In genomic region chr11:80391407-80392120, GRCm38 (mm10) we compare ENCODE assay signal across 27 mouse cellular contexts. TPM values are rescaled to one million over a fixed set of nuclear protein-coding genes. Genes with fewer than 3 reads are reported as not detected.
A peak's percentile ranks its signal among the peaks of the same experiment; 100 is the strongest.
DNase-seq lines count a peak whose midpoint lies in the region; TF ChIP-seq lines count a peak whose summit lies in the region.
"Had no signal": no experiment of that assay in that cellular context is flagged by ENCODE, and none has a peak within 500 bp of the region (broad histone marks: within the 10 kb centered on the region; RNA-seq: fewer than 3 reads in every experiment).

No protein-coding gene starts in this region.

- H3K27ac ChIP-seq in MEL (ENCODE audit: control insufficient read depth, low read depth, low read length), result no peak overlapping the region
- H3K27ac ChIP-seq: embryonic facial prominence, embryonic 10.5 days; embryonic facial prominence, embryonic 13.5 days; forebrain, embryonic 12.5 days; gastrocnemius, adult 2 months; heart, embryonic 15.5 days; hindbrain, embryonic 14.5 days; hindbrain, postnatal 0 days had no signal

- DNase-seq in cerebellum, postnatal 10 days, result peak; percentile 22 to 45
- DNase-seq in cerebellum, adult 11 months, result no peak
- DNase-seq in heart, adult 11 months, result peak; percentile 68
- DNase-seq in heart, postnatal 14 days, result no peak
- no peak for DNase-seq in MEL (ENCODE audit: low read depth, low spot score)
- no peak for DNase-seq in urinary bladder, postnatal 4 days (ENCODE audit: low spot score in 2 of 2)
- DNase-seq: adrenal gland, adult 2 months; adrenal gland, postnatal 14 days; B cell, adult 2 months; embryo, embryonic 11 days; forebrain, postnatal 0 days; gastrocnemius, adult 2 months; gastrocnemius, postnatal 14 days; heart, adult 18-20 months; heart, postnatal 10 days; heart, postnatal 4 days; kidney, adult 18-20 months had no signal

- no peaks in the 10 kb centered on the region for H3K27me3 ChIP-seq in MEL (ENCODE audit: control insufficient read depth in 1 of 2, insufficient read depth in 2 of 2, low read length in 2 of 2)
- H3K27me3 ChIP-seq: CH12.LX; embryonic facial prominence, embryonic 13.5 days; forebrain, embryonic 12.5 days; heart, embryonic 12.5 days; heart, embryonic 15.5 days had no signal

- 0 out of 4 replicates have a peak, but pooled peaks of 1 of the 2 experiments have one; percentile 24 for TF ChIP-seq EP300 in MEL (IDR thresholded peaks at IDR 0.05; ENCODE audit: low read depth in 1 of 2, low read length in 2 of 2)

- peaks cover 74 to 94% of the 10 kb centered on the region in 2 experiments for H3K36me3 ChIP-seq in MEL (ENCODE audit: control insufficient read depth in 1 of 2, insufficient read depth in 2 of 2, low read length in 2 of 2)

- H3K4me3 ChIP-seq in MEL (ENCODE audit: control insufficient read depth in 1 of 2, insufficient read depth in 1 of 2, low read depth in 2 of 2, low read length in 2 of 2), result no peak overlapping the region
- H3K4me3 ChIP-seq: embryonic facial prominence, embryonic 10.5 days; embryonic facial prominence, embryonic 13.5 days; erythroblast, embryonic 14.5 days; forebrain, embryonic 12.5 days; gastrocnemius, adult 2 months; heart, embryonic 12.5 days; heart, embryonic 15.5 days had no signal

- H3K9ac ChIP-seq in MEL (ENCODE audit: control insufficient read depth, low read depth, low read length, poor library complexity, severe bottlenecking), result no peak overlapping the region
- H3K9ac ChIP-seq: embryonic facial prominence, embryonic 13.5 days; forebrain, embryonic 12.5 days; forebrain, postnatal 0 days; heart, embryonic 12.5 days; heart, embryonic 15.5 days; hindbrain, embryonic 14.5 days had no signal

- intact Hi-C loops in heart, postnatal 14 days (cut with DNase I), result no loop called here

- TF ChIP-seq RAD21 in MEL (IDR thresholded peaks at IDR 0.05; ENCODE audit: low read depth, low read length), result no peak

- peaks cover 18 to 24% of the 10 kb centered on the region in 2 experiments for H3K4me1 ChIP-seq in MEL (ENCODE audit: control insufficient read depth in 1 of 2, insufficient read depth in 2 of 2, low read length in 2 of 2)

- peaks cover 48% of the 10 kb centered on the region for H3K79me2 ChIP-seq in MEL (ENCODE audit: control insufficient read depth, insufficient read depth, low read length, poor library complexity)

- no peak; a peak in 2 of 4 replicates for TF ChIP-seq POLR2A in MEL (IDR thresholded peaks at IDR 0.05; ENCODE audit: control insufficient read depth in 1 of 2, insufficient read depth in 1 of 2, low read depth in 1 of 2, low read length in 2 of 2, poor library complexity in 1 of 2)

- no peak for TF ChIP-seq CTCF in MEL (IDR thresholded peaks at IDR 0.05 in 2 of 3, conservative IDR thresholded peaks at IDR 0.05 in 1 of 3; ENCODE audit: control insufficient read depth in 1 of 3, insufficient read depth in 1 of 3, low read depth in 2 of 3, low read length in 3 of 3, poor library complexity in 1 of 3, severe bottlenecking in 1 of 3)

- H3K9me3 ChIP-seq in MEL (replicated peaks; ENCODE audit: insufficient read depth, low read length), result no peaks in the 10 kb centered on the region
- H3K9me3 ChIP-seq: embryonic facial prominence, embryonic 10.5 days; embryonic facial prominence, embryonic 13.5 days; forebrain, embryonic 12.5 days; G1E; heart, embryonic 12.5 days; heart, embryonic 15.5 days had no signal

TF ChIP-seq in MEL, 35 proteins besides CTCF, POLR2A, EP300 and RAD21:
- TF ChIP-seq GATA1 (IDR thresholded peaks at IDR 0.05; ENCODE audit: low read depth, low read length) (no peak), CHD2 (IDR thresholded peaks at IDR 0.05; ENCODE audit: low read length) (no peak), POLR2AphosphoS2 (IDR thresholded peaks at IDR 0.05; ENCODE audit: low read length) (peak; percentile 54), SIN3A (IDR thresholded peaks at IDR 0.05; ENCODE audit: low read length) (0 out of 2 replicates have a peak, but pooled peaks have one; percentile 35), RCOR1 (IDR thresholded peaks at IDR 0.05; ENCODE audit: low read depth, low read length) (peak; percentile 90), SMC3 (IDR thresholded peaks at IDR 0.05; ENCODE audit: low read depth, low read length) (no peak), MXI1 (IDR thresholded peaks at IDR 0.05; ENCODE audit: low read depth, low read length) (peak; percentile 49; the same call in 1 of the 2 replicates), ZMIZ1 (IDR thresholded peaks at IDR 0.05; ENCODE audit: low read depth, low read length) (0 out of 2 replicates have a peak, but pooled peaks have one; percentile 18)
TF ChIP-seq in MEL: peak in this region for 5.

RNA-seq across cellular contexts. Expression of gene Zfp207, which starts 8.5 kb away (rescaled TPM):
- total RNA-seq in heart, postnatal 14 days (2021), result 10 to 100 TPM; 85.8 to 99.0 TPM
- total RNA-seq in MEL (2012; rRNA removed), result 143 and 150 TPM in 2 replicates
- 100 to 1,000 TPM; 186 to 347 TPM for polyA plus RNA-seq in MEL (2012; ENCODE audit: insufficient read depth in 1 of 2, insufficient read length in 2 of 2, low read depth in 1 of 2, low replicate concordance in 2 of 2, missing spikeins in 1 of 2)

RNA-seq across cellular contexts. Expression of gene 5730455P16Rik, which starts 13.7 kb away (rescaled TPM):
- total RNA-seq in heart, postnatal 14 days (2021), result 10 to 100 TPM; 19.2 to 19.3 TPM
- total RNA-seq in MEL (2012; rRNA removed), result 9.4 and 10.1 TPM in 2 replicates
- 1 to 10 TPM in 1 of 2 experiments, not detected in 1; 9.5 TPM for polyA plus RNA-seq in MEL (2012; ENCODE audit: insufficient read depth in 1 of 2, insufficient read length in 2 of 2, low read depth in 1 of 2, low replicate concordance in 2 of 2, missing spikeins in 1 of 2)

RNA-seq across cellular contexts. Expression of gene Psmd11, which starts 36.9 kb away (rescaled TPM):
- 100 to 1,000 TPM; 102 to 103 TPM for total RNA-seq in heart, postnatal 14 days (2021)
- total RNA-seq in MEL (2012; rRNA removed), result 110 and 153 TPM in 2 replicates
- 100 to 1,000 TPM; 184 to 324 TPM for polyA plus RNA-seq in MEL (2012; ENCODE audit: insufficient read depth in 1 of 2, insufficient read length in 2 of 2, low read depth in 1 of 2, low replicate concordance in 2 of 2, missing spikeins in 1 of 2)

Comparison
In these comparisons a context has a peak if more than half of its experiments do, and no peak if none do; other contexts are left out.
1. DNase-seq: peak in cerebellum, postnatal 10 days (2 of 2) and heart, adult 11 months (single experiment); none in cerebellum, adult 11 months (single experiment), heart, postnatal 14 days (0 of 2), MEL (single experiment) and urinary bladder, postnatal 4 days (0 of 2).